Mouse (Mus musculus): Measurements from ENCODE around the gene Prr19.

DNA sequence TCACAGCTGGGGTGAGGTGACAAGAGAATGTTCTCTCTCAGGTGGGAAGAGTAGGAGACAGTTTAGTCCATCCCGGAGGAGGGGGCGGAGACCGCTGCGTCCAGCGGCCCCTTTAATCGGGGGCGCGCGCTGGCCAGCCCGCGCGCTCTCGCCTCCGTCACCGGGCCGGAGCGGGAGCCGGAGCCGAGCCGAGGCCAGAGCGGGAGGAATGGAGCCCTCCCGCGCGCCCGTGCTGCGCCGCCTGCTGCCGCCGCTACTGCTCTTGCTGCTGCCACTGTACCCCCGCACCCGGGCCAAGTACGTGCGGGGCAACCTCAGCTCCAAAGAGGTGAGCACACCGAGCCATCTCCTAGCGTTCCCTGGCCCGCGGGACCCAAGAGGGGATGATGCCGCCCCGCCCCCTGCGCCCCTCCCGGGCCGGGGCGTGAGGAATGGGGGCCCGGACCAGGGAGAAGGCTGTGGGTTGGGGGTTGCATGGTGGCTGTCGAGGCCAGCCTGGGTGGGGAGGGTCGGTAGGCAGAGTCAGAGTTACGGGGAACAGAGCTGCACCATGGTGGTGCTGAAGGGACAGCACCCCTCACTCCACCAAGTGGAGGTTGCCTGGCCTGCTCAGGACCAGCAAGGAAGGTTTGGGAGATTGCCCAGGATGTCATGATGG is 4.9 kb downstream of the Prr19 start, which contains the start of gene Tmem145:
- TF ChIP-seq CTCF (IDR thresholded peaks at IDR 0.05; ENCODE audit: low read depth) (no peak), EP300 (IDR thresholded peaks at IDR 0.05; ENCODE audit: low read depth) (no peak)

All from liver, postnatal 0 days (tissue).